In genomic region chr9:63758641-63759391, GRCm38 (mm10) we compare ENCODE assay signal across 8 mouse cellular contexts. TPM values are rescaled to one million over a fixed set of nuclear protein-coding genes. Genes with fewer than 3 reads are reported as not detected.
DNase-seq lines count a peak whose midpoint lies in the region; ATAC-seq and TF ChIP-seq lines count a peak whose summit lies in the region.

No protein-coding gene starts in this region.

- H3K9me3 ChIP-seq in heart, embryonic 12.5 days (replicated peaks), result peaks cover 5% of the 10 kb centered on the region; the same call in 1 of the 2 replicates
- peaks cover 4% of the 10 kb centered on the region; the same call in 1 of the 2 replicates for H3K9me3 ChIP-seq in embryonic facial prominence, embryonic 10.5 days
- H3K9me3 ChIP-seq in hindbrain, postnatal 0 days (ENCODE audit: low read length), result no peaks in the 10 kb centered on the region
- H3K9me3 ChIP-seq in liver, embryonic 16.5 days (replicated peaks; ENCODE audit: control insufficient read depth, low read length), result peaks cover 4% of the 10 kb centered on the region; the same call in 1 of the 2 replicates

- peak overlapping the region; percentile 97 for H3K27ac ChIP-seq in heart, embryonic 12.5 days (ENCODE audit: poor library complexity, severe bottlenecking)
- H3K27ac ChIP-seq in embryonic facial prominence, embryonic 10.5 days (replicated peaks), result peak overlapping the region; percentile 97
- H3K27ac ChIP-seq in hindbrain, postnatal 0 days, result peak overlapping the region; percentile 83; the same call in 1 of the 2 replicates
- H3K27ac ChIP-seq in liver, embryonic 16.5 days (ENCODE audit: low read length), result peak overlapping the region; percentile 94

- ATAC-seq in heart, embryonic 12.5 days (ENCODE audit: insufficient number of reproducible peaks, low FRiP score), result peak; percentile 23; the same call in 1 of the 2 replicates
- no peak for ATAC-seq in hindbrain, postnatal 0 days
- peak; percentile 45 for ATAC-seq in liver, embryonic 16.5 days (ENCODE audit: low read depth)

- H3K4me2 ChIP-seq in heart, embryonic 12.5 days, result peak overlapping the region; percentile 87
- peak overlapping the region; percentile 100 for H3K4me2 ChIP-seq in hindbrain, postnatal 0 days (ENCODE audit: low read depth, low read length)
- peak overlapping the region; percentile 99 for H3K4me2 ChIP-seq in liver, embryonic 16.5 days (ENCODE audit: low read depth, low read length)

- no peak for TF ChIP-seq CTCF in hindbrain, postnatal 0 days (IDR thresholded peaks at IDR 0.05; ENCODE audit: low read depth)

- no peaks in the 10 kb centered on the region for H3K36me3 ChIP-seq in heart, embryonic 12.5 days
- peaks cover 4% of the 10 kb centered on the region; the same call in 1 of the 2 replicates for H3K36me3 ChIP-seq in embryonic facial prominence, embryonic 10.5 days (replicated peaks)
- H3K36me3 ChIP-seq in hindbrain, postnatal 0 days (ENCODE audit: insufficient read depth, low read length), result no peaks in the 10 kb centered on the region
- H3K36me3 ChIP-seq in liver, embryonic 16.5 days (ENCODE audit: control insufficient read depth, insufficient read depth), result no peaks in the 10 kb centered on the region

- H3K4me1 ChIP-seq in heart, embryonic 12.5 days (replicated peaks), result peaks cover 40% of the 10 kb centered on the region
- H3K4me1 ChIP-seq in embryonic facial prominence, embryonic 10.5 days, result peaks cover 61% of the 10 kb centered on the region
- peaks cover 29% of the 10 kb centered on the region for H3K4me1 ChIP-seq in hindbrain, postnatal 0 days (ENCODE audit: insufficient read depth, low read length)
- H3K4me1 ChIP-seq in liver, embryonic 16.5 days (ENCODE audit: control insufficient read depth, low read depth, low read length), result peaks cover 53% of the 10 kb centered on the region

- peak overlapping the region; percentile 90 for H3K9ac ChIP-seq in heart, embryonic 12.5 days
- peak overlapping the region; percentile 67; the same call in 1 of the 2 replicates for H3K9ac ChIP-seq in hindbrain, postnatal 0 days (replicated peaks; ENCODE audit: low read length)
- peak overlapping the region; percentile 84 for H3K9ac ChIP-seq in liver, embryonic 16.5 days (ENCODE audit: low read depth, low read length)

- DNase-seq in heart, adult 8-10 months (ENCODE audit: low spot score), result no peak
- peak; percentile 78 for DNase-seq in embryonic facial prominence, embryonic 10.5 days (ENCODE audit: low spot score)
- peak; percentile 22 for DNase-seq in hindbrain, postnatal 0 days (ENCODE audit: low spot score)
- DNase-seq in retina, embryonic 14.5 days (ENCODE audit: low spot score), result peak; percentile 60
- DNase-seq in right cerebral cortex, postnatal 14 days, result no peak
- no peak for DNase-seq in frontal cortex, adult 2 months (ENCODE audit: extremely low spot score in 1 of 2, low spot score in 1 of 2)

- H3K27me3 ChIP-seq in heart, embryonic 12.5 days (replicated peaks), result no peaks in the 10 kb centered on the region
- no peaks in the 10 kb centered on the region for H3K27me3 ChIP-seq in embryonic facial prominence, embryonic 10.5 days (replicated peaks; ENCODE audit: low read depth, poor library complexity, severe bottlenecking)
- no peaks in the 10 kb centered on the region for H3K27me3 ChIP-seq in hindbrain, postnatal 0 days (ENCODE audit: insufficient read depth, low read length)
- H3K27me3 ChIP-seq in liver, embryonic 16.5 days (ENCODE audit: control insufficient read depth, insufficient read depth, low read depth, low read length), result no peaks in the 10 kb centered on the region

- peak overlapping the region; percentile 74 for H3K4me3 ChIP-seq in heart, embryonic 12.5 days
- H3K4me3 ChIP-seq in embryonic facial prominence, embryonic 10.5 days, result peak overlapping the region; percentile 86
- H3K4me3 ChIP-seq in hindbrain, postnatal 0 days (ENCODE audit: low read length), result peak overlapping the region; percentile 63
- H3K4me3 ChIP-seq in liver, embryonic 16.5 days (ENCODE audit: low read depth, low read length), result peak overlapping the region; percentile 84

- 3% methylated on average over 23 of the region's 23 CpGs for WGBS in heart, embryonic 12.5 days
- under 1% methylated on average over 23 of the region's 23 CpGs for WGBS in embryonic facial prominence, embryonic 10.5 days
- WGBS in hindbrain, postnatal 0 days, result 3% methylated on average over 23 of the region's 23 CpGs
- under 1% methylated on average over 23 of the region's 23 CpGs for WGBS in liver, embryonic 16.5 days (ENCODE audit: insufficient replicate concordance)

RNA-seq across cellular contexts. Expression of gene Smad3, which starts 1.0 kb away (rescaled TPM):
- polyA plus RNA-seq in heart, embryonic 12.5 days (2016; fragmentation: Nextera tagmentation; extraction: Ambion mirVana), result 17.0 and 18.9 TPM in 2 replicates
- 10 to 100 TPM; 10.1 to 14.1 (median 12.5) TPM for total RNA-seq in heart, adult 8-10 months (2022)
- polyA plus RNA-seq in embryonic facial prominence, embryonic 10.5 days (2016; fragmentation: Nextera tagmentation; extraction: Ambion mirVana), result 23.4 and 25.5 TPM in 2 replicates
- 26.5 and 34.0 TPM in 2 replicates for total RNA-seq in hindbrain, postnatal 0 days (2014; rRNA removed)
- 7.2 and 7.5 TPM in 2 replicates for polyA plus RNA-seq in hindbrain, postnatal 0 days (2015; fragmentation: Nextera tagmentation; extraction: Ambion mirVana)
- polyA plus RNA-seq in liver, embryonic 16.5 days (2015; fragmentation: Nextera tagmentation; extraction: Ambion mirVana), result 2.7 TPM in 2 replicates
- 29.5 and 33.5 TPM in 2 replicates for polyA plus RNA-seq in frontal cortex, adult 2 months (2012; rRNA removed)

Comparison
In these comparisons a context has a peak if more than half of its experiments do, and no peak if none do; other contexts are left out.
1. DNase-seq: peak in embryonic facial prominence, embryonic 10.5 days (single experiment), hindbrain, postnatal 0 days (single experiment) and retina, embryonic 14.5 days (single experiment); none in heart, adult 8-10 months (single experiment), right cerebral cortex, postnatal 14 days (single experiment) and frontal cortex, adult 2 months (0 of 2).
2. Peak in every context shown above with its lines, with median percentiles within 50 percentile points of each other: H3K27ac ChIP-seq, H3K4me2 ChIP-seq, H3K4me3 ChIP-seq and H3K9ac ChIP-seq.